Mouse (Mus musculus) lung, postnatal 0 days (tissue): ENCODE data around the gene Erich2.

Source experiments
- CTCF ChIP-seq: IDR thresholded peaks from 2 replicates; pipeline ENCODE4 v1.5.1; 2016; ENCODE audit warnings: antibody characterized with exemption, mild to moderate bottlenecking
- EP300 ChIP-seq: IDR thresholded peaks from 2 replicates; pipeline ENCODE4 v1.6.1; 2016; ENCODE audit warnings: antibody characterized with exemption, mild to moderate bottlenecking, control low read depth

DNA sequence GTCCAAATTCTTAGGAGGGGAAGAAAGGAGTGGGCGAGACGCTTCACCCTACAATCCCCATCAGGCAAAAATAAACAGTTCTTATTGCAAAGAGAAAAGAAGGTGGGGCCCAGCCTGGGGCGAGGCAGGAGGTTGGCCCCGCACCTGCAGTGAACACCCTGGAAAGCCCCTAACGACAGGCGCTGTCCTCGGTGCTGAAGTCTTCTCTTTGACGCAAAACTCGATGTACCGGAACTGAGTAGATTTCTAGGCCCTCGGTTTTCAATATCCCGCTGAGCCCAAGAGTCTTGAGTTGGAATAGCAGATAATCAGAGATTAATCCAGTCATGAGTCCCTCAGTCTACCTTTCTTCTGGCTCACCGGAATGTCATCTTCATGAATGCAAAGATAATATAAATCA lies 50.9 kb downstream of the Erich2 start:
- TF ChIP-seq CTCF (no peak), EP300 (no peak)
